26 mouse cellular contexts compared by ENCODE assay signal in the genomic region with DNA sequence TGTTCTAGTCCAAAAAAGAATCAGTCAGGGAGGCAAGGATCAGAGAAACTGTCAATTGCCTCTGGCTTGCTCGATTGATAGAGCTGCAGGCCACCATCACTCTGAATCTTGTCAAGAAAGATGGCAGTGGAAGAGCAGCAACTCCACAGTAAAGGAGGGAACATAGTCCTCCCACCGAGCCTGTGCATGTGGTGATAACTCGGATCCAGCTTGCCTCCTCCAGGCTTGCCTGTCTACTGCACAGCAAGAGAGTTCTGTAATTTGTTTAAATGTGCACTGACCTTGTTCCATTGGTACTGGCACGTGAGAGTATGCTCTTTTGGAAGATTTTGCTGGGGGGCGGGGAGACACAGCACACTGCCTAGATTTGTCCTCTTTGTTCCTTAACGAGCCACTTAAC.
DNase-seq lines count a peak whose midpoint lies in the region; ATAC-seq and TF ChIP-seq lines count a peak whose summit lies in the region.
"Had no signal": no experiment of that assay in that cellular context is flagged by ENCODE, and none has a peak within 500 bp of the region (broad histone marks: within the 10 kb centered on the region; RNA-seq: fewer than 3 reads in every experiment).

No protein-coding gene starts in this region.

- H3K9me3 ChIP-seq in forebrain, embryonic 14.5 days (replicated peaks; ENCODE audit: control insufficient read depth, low read length) = no peaks in the 10 kb centered on the region
- H3K9me3 ChIP-seq in forebrain, embryonic 13.5 days (replicated peaks) = no peaks in the 10 kb centered on the region
- no peaks in the 10 kb centered on the region for H3K9me3 ChIP-seq in lung, embryonic 14.5 days (ENCODE audit: low read depth, low read length)
- H3K9me3 ChIP-seq: embryonic facial prominence, embryonic 10.5 days; heart, embryonic 12.5 days; hindbrain, embryonic 10.5 days; megakaryocyte, embryonic 14.5 days; neural tube, embryonic 12.5 days had no signal

- H3K36me3 ChIP-seq in forebrain, embryonic 14.5 days (ENCODE audit: control insufficient read depth, insufficient read depth, low read length) = no peaks in the 10 kb centered on the region
- H3K36me3 ChIP-seq in forebrain, embryonic 13.5 days (ENCODE audit: poor library complexity, severe bottlenecking) = no peaks in the 10 kb centered on the region
- no peaks in the 10 kb centered on the region for H3K36me3 ChIP-seq in lung, embryonic 14.5 days (ENCODE audit: insufficient read depth)
- H3K36me3 ChIP-seq: embryonic facial prominence, embryonic 10.5 days; G1E; heart, embryonic 12.5 days; hindbrain, embryonic 10.5 days; neural tube, embryonic 12.5 days had no signal

- no peak overlapping the region for H3K4me3 ChIP-seq in forebrain, embryonic 14.5 days (ENCODE audit: low read depth, low read length)
- no peak overlapping the region for H3K4me3 ChIP-seq in forebrain, embryonic 13.5 days
- no peak overlapping the region for H3K4me3 ChIP-seq in lung, embryonic 14.5 days (ENCODE audit: low read depth, low read length)
- no peak overlapping the region for H3K4me3 ChIP-seq in lung, adult 2 months (replicated peaks; ENCODE audit: extremely low read depth, low read depth, low read length)
- H3K4me3 ChIP-seq: embryonic facial prominence, embryonic 10.5 days; heart, embryonic 12.5 days; hindbrain, embryonic 10.5 days; megakaryocyte, embryonic 14.5 days; neural tube, embryonic 12.5 days had no signal

- no peak overlapping the region for H3K27ac ChIP-seq in forebrain, embryonic 14.5 days (ENCODE audit: low read depth, low read length)
- H3K27ac ChIP-seq in forebrain, embryonic 13.5 days = no peak overlapping the region
- no peak overlapping the region for H3K27ac ChIP-seq in lung, embryonic 14.5 days (ENCODE audit: low read depth)
- H3K27ac ChIP-seq: embryonic facial prominence, embryonic 10.5 days; hindbrain, embryonic 10.5 days; neural tube, embryonic 12.5 days had no signal

- TF ChIP-seq POLR2A in lung, adult 2 months (IDR thresholded peaks at IDR 0.05; ENCODE audit: borderline replicate concordance, extremely low read depth, low read depth, low read length) = no peak

- no peak overlapping the region for H3K9ac ChIP-seq in forebrain, embryonic 14.5 days (ENCODE audit: low read length)
- H3K9ac ChIP-seq in forebrain, embryonic 13.5 days = no peak overlapping the region
- H3K9ac ChIP-seq in lung, embryonic 14.5 days = no peak overlapping the region
- H3K9ac ChIP-seq: heart, embryonic 12.5 days; neural tube, embryonic 12.5 days had no signal

- no peak for ATAC-seq in forebrain, embryonic 14.5 days
- no peak for ATAC-seq in forebrain, embryonic 13.5 days
- no peak for ATAC-seq in lung, embryonic 14.5 days (ENCODE audit: insufficient read depth)
- ATAC-seq in megakaryocyte-erythroid progenitor cell, adult 5-6 weeks (replicated peaks; ENCODE audit: low FRiP score, low TSS enrichment, poor library complexity, severe bottlenecking) = no peak
- ATAC-seq: activated CD4-positive, CD25-positive, alpha-beta regulatory T cell, adult 4 months; inflammation-experienced regulatory T-cells, adult 6 months had no signal

- H3K4me1 ChIP-seq in forebrain, embryonic 14.5 days (ENCODE audit: control insufficient read depth, insufficient read depth, low read length) = no peaks in the 10 kb centered on the region
- H3K4me1 ChIP-seq in forebrain, embryonic 13.5 days = no peaks in the 10 kb centered on the region
- no peaks in the 10 kb centered on the region for H3K4me1 ChIP-seq in lung, embryonic 14.5 days (ENCODE audit: insufficient read depth)
- H3K4me1 ChIP-seq in lung, adult 2 months (ENCODE audit: control insufficient read depth, insufficient read depth, low read length) = no peaks in the 10 kb centered on the region
- H3K4me1 ChIP-seq: embryonic facial prominence, embryonic 10.5 days; heart, embryonic 12.5 days; hindbrain, embryonic 10.5 days; megakaryocyte, embryonic 14.5 days; neural tube, embryonic 12.5 days had no signal

- WGBS in forebrain, embryonic 14.5 days = 46% methylated on average over 6 of the region's 6 CpGs
- 42% methylated on average over 6 of the region's 6 CpGs for WGBS in forebrain, embryonic 13.5 days
- 30% methylated on average over 6 of the region's 6 CpGs for WGBS in lung, embryonic 14.5 days
- WGBS in lung, adult 2 months = 40% methylated on average over 6 of the region's 6 CpGs

- DNase-seq in forebrain, embryonic 14.5 days (ENCODE audit: low spot score) = peak; percentile 11
- peak; percentile 6 for DNase-seq in lung, embryonic 14.5 days
- no peak for DNase-seq in lung, adult 2 months
- peak; percentile 0 for DNase-seq in ZHBTc4 (ENCODE audit: low read depth, low spot score)
- peak; percentile 49 for DNase-seq in retina, embryonic 14.5 days (ENCODE audit: low spot score)
- DNase-seq: adrenal gland, adult 8-10 months; B cell, adult 2 months; cerebellum, adult 8-10 months; gastrocnemius, postnatal 25 days; heart, adult 18-20 months; heart, postnatal 10 days; kidney, adult 18-20 months; kidney, postnatal 4 days; lung, postnatal 36 days; thymus, postnatal 14 days had no signal

- TF ChIP-seq CTCF in lung, embryonic 14.5 days (IDR thresholded peaks at IDR 0.05; ENCODE audit: low read depth) = no peak
- no peak for TF ChIP-seq CTCF in lung, adult 2 months (IDR thresholded peaks at IDR 0.05; ENCODE audit: insufficient read depth, low read length)

- H3K27me3 ChIP-seq in forebrain, embryonic 14.5 days (replicated peaks; ENCODE audit: control insufficient read depth, insufficient read depth, low read length) = no peaks in the 10 kb centered on the region
- no peaks in the 10 kb centered on the region for H3K27me3 ChIP-seq in forebrain, embryonic 13.5 days
- no peaks in the 10 kb centered on the region for H3K27me3 ChIP-seq in lung, embryonic 14.5 days (ENCODE audit: insufficient read depth, low read length)
- H3K27me3 ChIP-seq: CH12.LX; heart, embryonic 12.5 days; megakaryocyte, embryonic 14.5 days; neural tube, embryonic 12.5 days had no signal

- H3K4me2 ChIP-seq in forebrain, embryonic 14.5 days (ENCODE audit: low read length) = no peak overlapping the region
- no peak overlapping the region for H3K4me2 ChIP-seq in forebrain, embryonic 13.5 days
- no peak overlapping the region for H3K4me2 ChIP-seq in lung, embryonic 14.5 days
- H3K4me2 ChIP-seq: heart, embryonic 12.5 days; neural tube, embryonic 12.5 days had no signal
